Mouse (Mus musculus) ES-E14 (cell line): ENCODE measurements around the gene Lyzl6.

Source experiments
- CHD2 ChIP-seq: IDR thresholded peaks from 2 replicates; pipeline ENCODE4 v1.6.1; 2014; ENCODE audit warnings: mild to moderate bottlenecking, low read depth, low read length, inconsistent platforms
- HCFC1 ChIP-seq: IDR thresholded peaks from 2 replicates; pipeline ENCODE4 v1.6.1; 2012; ENCODE audit warnings: low read length, inconsistent platforms, borderline replicate concordance; ENCODE audit not compliant: insufficient read depth
- ZC3H11A ChIP-seq: IDR thresholded peaks from 2 replicates; pipeline ENCODE4 v1.6.1; 2012; ENCODE audit warnings: low read depth, mild to moderate bottlenecking, inconsistent platforms, low read length, borderline replicate concordance
- ZNF384 ChIP-seq: IDR thresholded peaks from 2 replicates; pipeline ENCODE4 v1.6.1; 2012; ENCODE audit warnings: low read depth, low read length, inconsistent platforms

DNA sequence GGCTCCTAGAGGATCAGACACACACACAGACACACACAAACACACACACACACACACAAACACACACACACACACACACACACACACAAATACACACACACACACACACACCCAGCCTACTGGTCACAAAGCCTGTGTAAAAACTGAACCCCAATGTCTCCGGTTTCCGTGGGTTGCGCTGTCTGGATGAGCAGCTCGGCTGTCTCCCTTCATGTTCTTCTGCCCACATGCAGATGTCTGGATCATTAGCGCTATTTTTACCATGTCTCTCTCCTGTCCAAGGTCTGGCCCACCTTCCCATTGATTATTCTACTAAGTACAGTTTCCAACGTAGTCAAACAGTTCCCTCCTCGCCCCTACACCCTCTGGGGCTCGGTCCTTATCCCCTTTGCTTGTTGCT is 24.4 kb upstream of the Lyzl6 start:
- no peak for TF ChIP-seq CHD2
- no peak for TF ChIP-seq ZC3H11A
- no peak for TF ChIP-seq HCFC1
- TF ChIP-seq ZNF384: no peak
